Mouse (Mus musculus): ENCODE results near the gene Adcy4. TPM values are rescaled to one million over a fixed set of nuclear protein-coding genes. Genes with fewer than 3 reads are reported as not detected.
A peak's percentile ranks its signal among the peaks of the same experiment; 100 is the strongest.

The Adcy4 gene
- total and polyA plus RNA-seq, 2 experiments, result 2.4 to 4.5 TPM

DNA sequence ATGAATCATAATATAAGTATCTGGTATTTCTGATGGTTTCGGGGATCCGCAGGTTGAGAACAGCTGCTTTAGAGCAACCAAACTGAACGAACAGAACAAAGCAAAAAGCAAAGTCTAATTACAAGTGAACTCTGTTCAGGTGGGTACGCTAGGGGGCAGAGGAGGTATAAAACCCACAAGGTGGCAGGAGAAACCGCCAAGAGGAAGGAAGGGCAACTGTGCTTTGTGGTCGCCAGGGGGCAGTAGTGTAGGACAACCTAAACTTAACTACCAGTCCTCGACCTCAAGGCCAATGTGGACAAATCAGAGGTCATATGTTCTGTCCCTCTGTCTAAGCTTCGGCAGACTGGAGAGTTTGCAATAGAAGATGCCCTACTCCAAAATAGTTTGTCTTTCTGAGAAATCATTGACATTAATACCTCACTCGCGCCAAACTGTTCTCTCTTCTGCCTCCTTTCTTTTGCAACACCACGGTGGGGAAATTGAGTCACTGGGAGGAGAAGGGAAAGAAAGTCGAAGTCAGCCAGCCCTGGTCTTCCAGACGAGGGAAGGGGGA lies 38.6 kb upstream of the Adcy4 start:
- WGBS, result 7% methylated on average over 13 of the region's 13 CpGs
- H3K36me3 ChIP-seq (ENCODE audit: control insufficient read depth, insufficient read depth, low read length), result no peaks in the 10 kb centered on the region
- no peaks in the 10 kb centered on the region for H3K4me1 ChIP-seq (ENCODE audit: control insufficient read depth, insufficient read depth, low read length)
- H3K4me3 ChIP-seq (ENCODE audit: insufficient read depth, low read depth, low read length), result no peak overlapping the region
- H3K27me3 ChIP-seq (ENCODE audit: control insufficient read depth, insufficient read depth, low read length), result peaks cover 4% of the 10 kb centered on the region; the same call in 1 of the 2 replicates
- no peak overlapping the region for H3K27ac ChIP-seq (replicated peaks; ENCODE audit: insufficient read depth, low read depth, low read length)
- no peak overlapping the region for H3K9ac ChIP-seq (ENCODE audit: low read depth, low read length)
- peak; percentile 91 for TF ChIP-seq CTCF (IDR thresholded peaks at IDR 0.05; ENCODE audit: low read depth, low read length)
- TF ChIP-seq POLR2A (IDR thresholded peaks at IDR 0.05; ENCODE audit: extremely low read depth, insufficient read depth, low read length), result no peak
- no peaks in the 10 kb centered on the region for H3K79me2 ChIP-seq (ENCODE audit: control insufficient read depth, insufficient read depth, low read length)
- DNase-seq (ENCODE audit: extremely low read depth, low read depth, low spot score), result peak; percentile 78

DNA sequence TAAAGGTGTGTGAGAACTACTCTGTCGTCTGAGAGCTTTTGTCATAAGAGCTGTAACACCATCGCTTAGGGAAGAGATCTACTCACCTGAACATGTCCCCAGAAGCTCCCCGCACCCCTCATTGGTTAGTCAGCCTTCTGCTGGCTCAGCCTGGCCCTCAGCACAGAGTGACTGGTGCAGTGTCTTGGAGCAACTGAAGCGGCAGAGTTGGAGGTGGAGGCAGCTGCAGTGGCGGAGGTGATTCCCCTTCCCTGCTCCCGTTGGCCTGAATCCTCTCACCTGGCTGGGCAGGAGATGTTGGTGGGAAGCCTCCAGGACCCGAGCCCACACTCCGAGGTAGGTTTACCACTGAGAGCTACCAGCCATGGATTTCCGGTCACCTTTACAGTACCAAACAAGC lies 36.7 kb upstream of the Adcy4 start:
- Histone ChIP-seq H3K4me1 (ENCODE audit: control insufficient read depth, insufficient read depth, low read length) (no peaks in the 10 kb centered on the region), H3K36me3 (ENCODE audit: control insufficient read depth, insufficient read depth, low read length) (no peaks in the 10 kb centered on the region), H3K27me3 (ENCODE audit: control insufficient read depth, insufficient read depth, low read length) (peaks cover 4% of the 10 kb centered on the region; the same call in 1 of the 2 replicates), H3K4me3 (ENCODE audit: insufficient read depth, low read depth, low read length) (no peak overlapping the region), H3K79me2 (ENCODE audit: control insufficient read depth, insufficient read depth, low read length) (no peaks in the 10 kb centered on the region), H3K9ac (ENCODE audit: low read depth, low read length) (no peak overlapping the region), H3K27ac (replicated peaks; ENCODE audit: insufficient read depth, low read depth, low read length) (no peak overlapping the region)
- 89% methylated on average over 9 of the region's 9 CpGs for WGBS
- DNase-seq (ENCODE audit: extremely low read depth, low read depth, low spot score), result no peak
- TF ChIP-seq POLR2A (IDR thresholded peaks at IDR 0.05; ENCODE audit: extremely low read depth, insufficient read depth, low read length) (no peak), CTCF (IDR thresholded peaks at IDR 0.05; ENCODE audit: low read depth, low read length) (no peak)

DNA sequence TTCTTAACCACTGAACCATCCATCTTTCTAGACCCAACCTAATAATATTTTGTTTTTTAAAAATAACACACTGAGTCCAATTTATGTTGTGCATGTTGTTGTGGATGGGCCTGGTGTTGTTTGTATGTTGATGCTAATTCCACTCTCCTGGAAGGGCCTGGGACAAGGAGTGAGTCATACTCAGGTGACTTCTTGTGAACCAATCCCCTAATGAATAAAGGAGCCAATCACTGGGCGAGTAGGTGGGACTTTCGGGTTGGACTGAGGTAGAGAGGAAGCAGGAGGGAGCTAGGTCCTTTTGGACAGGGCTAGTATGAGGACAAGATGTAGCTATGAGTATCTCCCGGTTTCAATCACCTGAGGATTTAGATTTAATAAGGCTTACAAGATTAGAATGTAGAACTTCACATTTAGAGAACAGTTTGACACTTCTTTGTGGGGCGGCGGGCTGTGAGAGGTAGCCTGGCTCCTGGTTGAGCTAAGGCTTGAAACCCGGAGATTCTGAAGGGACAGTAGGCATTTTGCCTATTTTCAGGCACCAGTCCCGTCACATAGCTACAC lies 36.0 kb upstream of the Adcy4 start:
- Histone ChIP-seq H3K27me3 (ENCODE audit: control insufficient read depth, insufficient read depth, low read length) (no peaks in the 10 kb centered on the region; the same call in 1 of the 2 replicates), H3K9ac (ENCODE audit: low read depth, low read length) (no peak overlapping the region), H3K4me1 (ENCODE audit: control insufficient read depth, insufficient read depth, low read length) (no peaks in the 10 kb centered on the region), H3K4me3 (ENCODE audit: insufficient read depth, low read depth, low read length) (no peak overlapping the region), H3K79me2 (ENCODE audit: control insufficient read depth, insufficient read depth, low read length) (no peaks in the 10 kb centered on the region), H3K36me3 (ENCODE audit: control insufficient read depth, insufficient read depth, low read length) (no peaks in the 10 kb centered on the region), H3K27ac (replicated peaks; ENCODE audit: insufficient read depth, low read depth, low read length) (no peak overlapping the region)
- TF ChIP-seq CTCF (IDR thresholded peaks at IDR 0.05; ENCODE audit: low read depth, low read length), result no peak
- TF ChIP-seq POLR2A (IDR thresholded peaks at IDR 0.05; ENCODE audit: extremely low read depth, insufficient read depth, low read length), result no peak
- 88% methylated on average over 7 of the region's 7 CpGs for WGBS
- no peak for DNase-seq (ENCODE audit: extremely low read depth, low read depth, low spot score)

DNA sequence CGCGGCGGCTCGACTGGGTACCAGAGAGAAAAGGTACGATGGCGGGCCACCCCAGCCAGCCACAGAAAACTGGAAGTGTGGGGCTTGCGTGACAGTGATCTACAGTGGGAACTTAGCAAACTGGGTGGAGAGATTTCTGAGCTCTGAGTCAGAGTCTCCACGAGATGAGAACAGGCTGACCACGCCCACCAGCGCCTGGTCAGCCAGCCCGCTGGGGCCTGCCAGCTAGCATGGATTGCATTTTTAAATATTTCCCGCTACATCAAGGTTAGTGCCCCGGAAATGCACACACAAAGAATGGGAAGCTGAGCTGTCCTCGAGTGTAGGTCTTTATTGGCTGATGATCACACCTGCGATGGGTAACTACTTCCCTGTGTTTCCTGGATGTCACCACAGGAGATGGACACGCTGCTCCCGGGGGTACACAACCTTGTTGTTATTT lies 31.4 kb upstream of the Adcy4 start:
- H3K4me3 ChIP-seq (ENCODE audit: insufficient read depth, low read depth, low read length), result peak overlapping the region; percentile 26; the same call in 1 of the 2 replicates
- H3K79me2 ChIP-seq (ENCODE audit: control insufficient read depth, insufficient read depth, low read length), result no peaks in the 10 kb centered on the region
- H3K4me1 ChIP-seq (ENCODE audit: control insufficient read depth, insufficient read depth, low read length), result no peaks in the 10 kb centered on the region
- no peak for TF ChIP-seq CTCF (IDR thresholded peaks at IDR 0.05; ENCODE audit: low read depth, low read length)
- TF ChIP-seq POLR2A (IDR thresholded peaks at IDR 0.05; ENCODE audit: extremely low read depth, insufficient read depth, low read length), result no peak
- H3K27me3 ChIP-seq (ENCODE audit: control insufficient read depth, insufficient read depth, low read length), result no peaks in the 10 kb centered on the region
- H3K27ac ChIP-seq (replicated peaks; ENCODE audit: insufficient read depth, low read depth, low read length), result no peak overlapping the region
- H3K9ac ChIP-seq (ENCODE audit: low read depth, low read length), result no peak overlapping the region
- no peaks in the 10 kb centered on the region for H3K36me3 ChIP-seq (ENCODE audit: control insufficient read depth, insufficient read depth, low read length)
- no peak for DNase-seq (ENCODE audit: extremely low read depth, low read depth, low spot score)
- WGBS, result 20% methylated on average over 17 of the region's 17 CpGs

DNA sequence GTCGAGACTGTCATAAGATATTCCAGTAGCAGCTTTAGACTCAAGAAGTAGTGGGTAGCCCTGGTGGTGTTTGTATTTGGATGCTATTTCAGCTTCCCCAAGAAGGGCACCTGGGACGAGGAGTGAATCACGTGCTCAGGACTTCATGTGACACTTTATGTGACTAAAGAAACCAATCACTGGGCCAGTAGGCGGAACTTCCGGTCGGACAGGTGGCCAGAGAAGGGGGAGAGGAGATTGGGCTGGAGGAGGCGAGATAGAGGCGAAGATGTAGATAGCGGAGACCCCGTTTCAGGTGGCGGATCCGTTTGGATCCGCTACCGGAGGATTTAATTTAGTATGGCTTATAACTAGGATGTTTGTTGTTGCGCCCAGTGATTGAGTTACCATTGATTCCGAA lies 31.0 kb upstream of the Adcy4 start:
- Histone ChIP-seq H3K4me3 (ENCODE audit: insufficient read depth, low read depth, low read length) (peak overlapping the region; percentile 26; the same call in 1 of the 2 replicates), H3K27me3 (ENCODE audit: control insufficient read depth, insufficient read depth, low read length) (no peaks in the 10 kb centered on the region), H3K36me3 (ENCODE audit: control insufficient read depth, insufficient read depth, low read length) (no peaks in the 10 kb centered on the region), H3K27ac (replicated peaks; ENCODE audit: insufficient read depth, low read depth, low read length) (no peak overlapping the region), H3K79me2 (ENCODE audit: control insufficient read depth, insufficient read depth, low read length) (no peaks in the 10 kb centered on the region), H3K9ac (ENCODE audit: low read depth, low read length) (no peak overlapping the region), H3K4me1 (ENCODE audit: control insufficient read depth, insufficient read depth, low read length) (no peaks in the 10 kb centered on the region)
- 30% methylated on average over 16 of the region's 16 CpGs for WGBS
- TF ChIP-seq CTCF (IDR thresholded peaks at IDR 0.05; ENCODE audit: low read depth, low read length) (no peak), POLR2A (IDR thresholded peaks at IDR 0.05; ENCODE audit: extremely low read depth, insufficient read depth, low read length) (no peak)
- DNase-seq (ENCODE audit: extremely low read depth, low read depth, low spot score), result peak; percentile 30

Measured in liver, adult 2 months (tissue).